32 mouse cellular contexts compared by ENCODE assay signal in the genomic region with DNA sequence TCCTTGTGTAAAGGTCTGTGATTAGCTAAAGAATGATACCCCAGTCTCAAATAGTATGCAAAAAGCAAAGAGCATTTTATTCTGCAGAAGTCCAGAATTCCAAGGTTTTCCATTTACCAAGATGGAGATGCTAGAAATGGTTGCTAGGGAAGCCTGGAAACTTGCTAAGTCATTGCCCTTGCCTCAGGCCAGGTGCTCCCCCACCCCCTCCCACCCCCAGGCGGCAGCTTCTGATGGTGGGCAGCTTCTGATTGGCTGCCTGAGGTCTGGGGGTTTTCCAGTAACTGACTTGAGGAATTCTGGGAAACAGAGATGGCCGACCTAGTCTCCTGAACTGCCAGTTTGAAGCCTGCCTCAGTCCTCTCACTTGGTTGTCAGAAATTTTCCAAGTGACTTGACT. TPM values are rescaled to one million over a fixed set of nuclear protein-coding genes. Genes with fewer than 3 reads are reported as not detected.
"Had no signal": no experiment of that assay in that cellular context is flagged by ENCODE, and none has a peak within 500 bp of the region (broad histone marks: within the 10 kb centered on the region; RNA-seq: fewer than 3 reads in every experiment).

No protein-coding gene starts in this region.

- H3K4me3 ChIP-seq: left cerebral cortex, adult 2 months; limb, embryonic 12.5 days; limb, embryonic 15.5 days; megakaryocyte, embryonic 14.5 days; midbrain, embryonic 10.5 days; midbrain, embryonic 13.5 days; myocyte; neural tube, embryonic 13.5 days; stomach, embryonic 15.5 days had no signal

- H3K4me1 ChIP-seq: limb, embryonic 12.5 days; limb, embryonic 15.5 days; megakaryocyte, embryonic 14.5 days; neural tube, embryonic 13.5 days; stomach, embryonic 15.5 days had no signal

- H3K4me2 ChIP-seq: limb, embryonic 12.5 days; limb, embryonic 15.5 days; liver, embryonic 11.5 days; lung, embryonic 14.5 days; midbrain, embryonic 13.5 days; neural tube, embryonic 13.5 days; stomach, embryonic 15.5 days had no signal

- ATAC-seq: liver, postnatal 0 days; lung, postnatal 0 days; midbrain, embryonic 13.5 days; midbrain, embryonic 16.5 days had no signal

- DNase-seq: kidney, adult 2 months; kidney, postnatal 25 days; layer of hippocampus, postnatal 36 days; left cerebral cortex, postnatal 4 days; liver, postnatal 0 days; lung, embryonic 14.5 days; right cerebral cortex, postnatal 25 days; spleen, adult 18-20 months; thymus, adult 18-20 months; thymus, postnatal 36 days had no signal

- H3K27ac ChIP-seq: kidney, postnatal 0 days; left cerebral cortex, adult 2 months; limb, embryonic 12.5 days; limb, embryonic 15.5 days; liver, embryonic 14.5 days; macrophage; midbrain, embryonic 10.5 days; midbrain, embryonic 13.5 days; neural tube, embryonic 13.5 days; stomach, embryonic 15.5 days had no signal

- H3K9me3 ChIP-seq: limb, embryonic 12.5 days; limb, embryonic 15.5 days; megakaryocyte, embryonic 14.5 days; midbrain, embryonic 10.5 days; midbrain, embryonic 13.5 days; neural tube, embryonic 13.5 days; stomach, embryonic 15.5 days had no signal

- H3K27me3 ChIP-seq: limb, embryonic 12.5 days; limb, embryonic 15.5 days; megakaryocyte, embryonic 14.5 days; midbrain, embryonic 13.5 days; neural tube, embryonic 13.5 days; stomach, embryonic 15.5 days had no signal

- H3K36me3 ChIP-seq: limb, embryonic 12.5 days; limb, embryonic 15.5 days; midbrain, embryonic 10.5 days; midbrain, embryonic 13.5 days; neural tube, embryonic 13.5 days; stomach, embryonic 15.5 days had no signal

- H3K9ac ChIP-seq: limb, embryonic 12.5 days; limb, embryonic 15.5 days; liver, embryonic 14.5 days; liver, postnatal 0 days; lung, embryonic 14.5 days; midbrain, embryonic 13.5 days; neural tube, embryonic 13.5 days; stomach, embryonic 15.5 days had no signal

RNA-seq across cellular contexts. Expression of a gene that starts 12.6 kb away (rescaled TPM):
- total RNA-seq: layer of hippocampus, adult 8-10 months; layer of hippocampus, postnatal 10 days; layer of hippocampus, postnatal 36 days; left cerebral cortex, adult 2 months; left cerebral cortex, postnatal 10 days; left cerebral cortex, postnatal 4 days; monocyte, adult 5-6 weeks; neutrophil, adult 5-6 weeks had no signal
- polyA plus RNA-seq: kidney, adult 2 months; kidney, embryonic 14.5 days; kidney, postnatal 0 days; limb, embryonic 12.5 days; limb, embryonic 15.5 days; liver, embryonic 11.5 days; liver, embryonic 14.5 days; liver, postnatal 0 days; lung, embryonic 14.5 days; lung, postnatal 0 days; macrophage; midbrain, embryonic 10.5 days; midbrain, embryonic 13.5 days; midbrain, embryonic 16.5 days; myocyte; neural tube, embryonic 13.5 days; stomach, embryonic 15.5 days; urinary bladder, adult 2 months had no signal
